Mouse (Mus musculus): Measurements from ENCODE around the gene Aif1.
A peak's percentile ranks its signal among the peaks of the same experiment; 100 is the strongest.

DNA sequence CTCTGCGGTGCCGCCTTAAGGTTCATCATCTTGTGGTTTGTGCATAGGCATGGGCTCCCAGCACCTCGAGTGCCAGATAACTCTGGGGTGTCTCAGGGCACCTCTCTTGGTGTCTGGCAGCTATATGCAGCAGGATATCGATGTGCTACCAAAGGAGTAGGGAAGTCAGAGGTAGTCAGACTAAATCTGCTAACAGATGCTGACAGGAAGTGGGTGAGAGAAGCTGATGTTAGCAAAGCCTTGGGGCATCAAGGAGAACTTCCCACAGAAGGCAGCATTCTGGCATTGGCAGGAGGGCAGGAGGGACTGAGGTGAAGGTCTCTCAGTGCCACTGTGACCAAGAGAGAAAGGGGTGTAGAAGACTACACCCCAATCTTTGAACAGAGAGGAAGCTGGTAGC, 14.2 kb upstream of the Aif1 start:
- TF ChIP-seq CTCF (IDR thresholded peaks at IDR 0.05; ENCODE audit: extremely low read depth, insufficient read depth, insufficient read length, insufficient replicate concordance) (no peak), POLR2A (IDR thresholded peaks at IDR 0.05; ENCODE audit: low read depth, low read length) (peak; percentile 5)
